Mouse (Mus musculus): Measurements from ENCODE around the gene Csk. TPM values are rescaled to one million over a fixed set of nuclear protein-coding genes. Genes with fewer than 3 reads are reported as not detected.

Csk gene
- polyA plus RNA-seq, 1 experiment from 2014 or later: 58.4 TPM

GRCm38 (mm10) chr9:57590726-57591125 is 62.7 kb downstream of the Csk start:
- Histone ChIP-seq H3K4me1 (ENCODE audit: control insufficient read depth, insufficient read depth, low read depth, low read length) (peaks cover 13% of the 10 kb centered on the region), H3K4me3 (ENCODE audit: low read length) (no peak overlapping the region), H3K9ac (ENCODE audit: low read depth, low read length) (no peak overlapping the region), H3K36me3 (ENCODE audit: control insufficient read depth, insufficient read depth, low read length) (peaks cover 21% of the 10 kb centered on the region), H3K27me3 (replicated peaks; ENCODE audit: control insufficient read depth, insufficient read depth, low read length) (no peaks in the 10 kb centered on the region), H3K27ac (ENCODE audit: low read depth, low read length) (no peak overlapping the region), H3K9me3 (ENCODE audit: control insufficient read depth, low read length) (no peaks in the 10 kb centered on the region), H3K4me2 (ENCODE audit: low read length) (no peak overlapping the region)
- WGBS: 35% methylated on average over 5 of the region's 5 CpGs
- no peak for ATAC-seq

GRCm38 (mm10) chr9:57589224-57590126 is 64.0 kb downstream of the Csk start, which contains the start of gene Ulk3:
Gene Ulk3 (plus strand): TSS chr9:57589452.
- Histone ChIP-seq H3K4me2 (ENCODE audit: low read length) (peak within 1 kb of the TSS; percentile 78), H3K36me3 (ENCODE audit: control insufficient read depth, insufficient read depth, low read length) (peaks cover 24% of the 10 kb centered on the region), H3K9ac (ENCODE audit: low read depth, low read length) (peak within 1 kb of the TSS; percentile 80), H3K9me3 (ENCODE audit: control insufficient read depth, low read length) (no peaks in the 10 kb centered on the region), H3K4me3 (ENCODE audit: low read length) (peak within 1 kb of the TSS; percentile 67), H3K27me3 (replicated peaks; ENCODE audit: control insufficient read depth, insufficient read depth, low read length) (no peaks in the 10 kb centered on the region), H3K4me1 (ENCODE audit: control insufficient read depth, insufficient read depth, low read depth, low read length) (peaks cover 13% of the 10 kb centered on the region), H3K27ac (ENCODE audit: low read depth, low read length) (peak within 1 kb of the TSS; percentile 76)
- ATAC-seq: peak; percentile 87
- WGBS: under 1% methylated on average over 58 of the region's 58 CpGs

GRCm38 (mm10) chr9:57584991-57585390 is 68.4 kb downstream of the Csk start:
- WGBS: 92% methylated on average over 3 of the region's 3 CpGs
- Histone ChIP-seq H3K4me2 (ENCODE audit: low read length) (no peak overlapping the region), H3K4me3 (ENCODE audit: low read length) (no peak overlapping the region), H3K9me3 (ENCODE audit: control insufficient read depth, low read length) (no peaks in the 10 kb centered on the region), H3K4me1 (ENCODE audit: control insufficient read depth, insufficient read depth, low read depth, low read length) (peaks cover 5% of the 10 kb centered on the region), H3K36me3 (ENCODE audit: control insufficient read depth, insufficient read depth, low read length) (peaks cover 51% of the 10 kb centered on the region), H3K27ac (ENCODE audit: low read depth, low read length) (no peak overlapping the region), H3K27me3 (replicated peaks; ENCODE audit: control insufficient read depth, insufficient read depth, low read length) (no peaks in the 10 kb centered on the region), H3K9ac (ENCODE audit: low read depth, low read length) (no peak overlapping the region)
- no peak for ATAC-seq

- Histone ChIP-seq H3K9me3 (ENCODE audit: control insufficient read depth, low read length) (no peaks in the 10 kb centered on the region), H3K9ac (ENCODE audit: low read depth, low read length) (no peak overlapping the region), H3K4me1 (ENCODE audit: control insufficient read depth, insufficient read depth, low read depth, low read length) (no peaks in the 10 kb centered on the region), H3K4me3 (ENCODE audit: low read length) (no peak overlapping the region), H3K4me2 (ENCODE audit: low read length) (no peak overlapping the region), H3K36me3 (ENCODE audit: control insufficient read depth, insufficient read depth, low read length) (peaks cover 32% of the 10 kb centered on the region), H3K27ac (ENCODE audit: low read depth, low read length) (no peak overlapping the region), H3K27me3 (replicated peaks; ENCODE audit: control insufficient read depth, insufficient read depth, low read length) (no peaks in the 10 kb centered on the region)
- WGBS: 79% methylated on average over 6 of the region's 6 CpGs
- ATAC-seq: no peak
Observed at GRCm38 (mm10) chr9:57577144-57577849, 76.1 kb downstream of the Csk start.

Other genes starting within 250 kb of the Csk start
- 19.4 and 20.5 TPM in 2 replicates for gene Ppcdc, start 213.5 kb downstream of the Csk start, polyA plus RNA-seq (2015; fragmentation: Nextera tagmentation; extraction: Ambion mirVana)
- gene Scamp5, start 185.6 kb downstream of the Csk start, polyA plus RNA-seq (2015; fragmentation: Nextera tagmentation; extraction: Ambion mirVana): 165 and 168 TPM in 2 replicates
- 21.0 and 21.4 TPM in 2 replicates for gene Rpp25, start 149.6 kb downstream of the Csk start, polyA plus RNA-seq (2015; fragmentation: Nextera tagmentation; extraction: Ambion mirVana)
- gene Cox5a, start 132.4 kb downstream of the Csk start, polyA plus RNA-seq (2015; fragmentation: Nextera tagmentation; extraction: Ambion mirVana): 890 and 1,047 TPM in 2 replicates
- gene Fam219b, start 116.1 kb downstream of the Csk start, polyA plus RNA-seq (2015; fragmentation: Nextera tagmentation; extraction: Ambion mirVana): 23.6 and 24.4 TPM in 2 replicates
- gene Mpi, start 100.9 kb downstream of the Csk start, polyA plus RNA-seq (2015; fragmentation: Nextera tagmentation; extraction: Ambion mirVana): 75.3 and 80.5 TPM in 2 replicates
- gene Scamp2, start 92.7 kb downstream of the Csk start, polyA plus RNA-seq (2015; fragmentation: Nextera tagmentation; extraction: Ambion mirVana): 49.4 and 50.1 TPM in 2 replicates
- gene Ulk3, start 64.2 kb downstream of the Csk start, polyA plus RNA-seq (2015; fragmentation: Nextera tagmentation; extraction: Ambion mirVana): 32.0 and 33.9 TPM in 2 replicates
- gene Cplx3, start 47.4 kb downstream of the Csk start, polyA plus RNA-seq (2015; fragmentation: Nextera tagmentation; extraction: Ambion mirVana): 0.18 and 0.49 TPM in 2 replicates
- not detected in 2 replicates for gene Lman1l, start 32.9 kb downstream of the Csk start, polyA plus RNA-seq (2015; fragmentation: Nextera tagmentation; extraction: Ambion mirVana)
- gene Cyp1a2, start 30.1 kb upstream of the Csk start, polyA plus RNA-seq (2015; fragmentation: Nextera tagmentation; extraction: Ambion mirVana): not detected in 2 replicates
- 0.13 and 0.26 TPM in 2 replicates for gene Cyp1a1, start 34.3 kb upstream of the Csk start, polyA plus RNA-seq (2015; fragmentation: Nextera tagmentation; extraction: Ambion mirVana)
- 29.7 and 31.9 TPM in 2 replicates for gene Edc3, start 54.9 kb upstream of the Csk start, polyA plus RNA-seq (2015; fragmentation: Nextera tagmentation; extraction: Ambion mirVana)
- 57.2 and 66.1 TPM in 2 replicates for gene Clk3, start 112.2 kb upstream of the Csk start, polyA plus RNA-seq (2015; fragmentation: Nextera tagmentation; extraction: Ambion mirVana)
- gene Arid3b, start 183.2 kb upstream of the Csk start, polyA plus RNA-seq (2015; fragmentation: Nextera tagmentation; extraction: Ambion mirVana): 5.4 and 8.6 TPM in 2 replicates